Mouse (Mus musculus) brain, embryonic 18.5 days (tissue): ENCODE measurements around the gene Paqr7.

Source experiments
- DNase-seq: peaks from one replicate; pipeline ENCODE4 v3.0.0-alpha.2; 2012; ENCODE audit warnings: low read depth, low spot score

The Paqr7 gene

DNA sequence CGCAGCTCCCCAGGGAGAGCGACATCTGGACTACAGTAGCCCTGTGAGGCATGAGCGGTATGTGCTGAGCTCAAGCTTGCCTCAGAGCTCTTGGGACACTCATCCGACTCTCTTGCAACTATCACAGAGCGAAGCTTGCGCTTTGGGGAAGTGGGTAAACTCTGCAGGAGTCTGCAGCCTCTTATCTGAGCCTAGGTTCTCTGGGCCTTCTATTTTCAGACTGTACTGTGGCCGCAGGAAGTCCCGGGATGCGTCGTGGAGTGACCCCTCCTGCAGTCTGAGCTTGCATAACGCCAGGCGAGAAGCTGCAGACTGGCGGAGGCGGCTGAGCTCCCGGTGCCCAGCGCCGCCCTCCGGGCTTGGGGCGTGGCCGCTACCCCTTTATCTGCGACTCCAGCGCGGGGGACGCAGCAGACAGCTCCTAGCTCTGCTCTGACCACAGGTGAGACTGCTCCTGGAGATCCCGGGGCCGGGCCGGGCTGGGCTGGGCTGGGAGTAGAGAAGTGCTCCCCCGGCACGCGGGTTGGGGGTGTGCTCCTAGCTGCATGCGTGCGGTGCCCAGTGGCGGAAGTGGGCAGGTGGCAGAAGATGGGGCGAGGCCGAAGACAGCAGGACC is at the start of gene Paqr7:
TSS of gene Paqr7 (plus strand) at position 103 of the 616 bp plus-strand sequence.
- no peak for DNase-seq

DNA sequence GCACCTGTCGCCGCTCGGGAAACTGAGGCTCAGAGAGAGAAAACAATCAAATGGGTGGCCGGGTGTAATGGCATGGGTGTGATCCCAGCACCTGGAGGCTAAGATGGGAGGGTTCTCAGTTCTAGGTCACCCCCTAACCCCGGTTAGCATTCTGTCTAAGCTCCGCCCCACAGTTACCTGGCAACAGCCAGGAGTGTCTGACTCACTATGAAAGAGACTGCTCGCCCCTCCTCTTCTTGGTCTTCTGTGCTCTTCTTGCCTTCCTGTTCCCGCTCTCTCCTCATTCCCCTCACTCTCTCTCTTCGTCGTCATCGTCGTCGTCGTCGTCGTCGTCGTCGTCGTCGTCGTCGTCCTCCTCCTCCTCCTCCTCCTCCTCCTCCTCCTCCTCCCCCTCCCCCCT is 48.5 kb upstream of the Paqr7 start:
- DNase-seq = no peak

DNA sequence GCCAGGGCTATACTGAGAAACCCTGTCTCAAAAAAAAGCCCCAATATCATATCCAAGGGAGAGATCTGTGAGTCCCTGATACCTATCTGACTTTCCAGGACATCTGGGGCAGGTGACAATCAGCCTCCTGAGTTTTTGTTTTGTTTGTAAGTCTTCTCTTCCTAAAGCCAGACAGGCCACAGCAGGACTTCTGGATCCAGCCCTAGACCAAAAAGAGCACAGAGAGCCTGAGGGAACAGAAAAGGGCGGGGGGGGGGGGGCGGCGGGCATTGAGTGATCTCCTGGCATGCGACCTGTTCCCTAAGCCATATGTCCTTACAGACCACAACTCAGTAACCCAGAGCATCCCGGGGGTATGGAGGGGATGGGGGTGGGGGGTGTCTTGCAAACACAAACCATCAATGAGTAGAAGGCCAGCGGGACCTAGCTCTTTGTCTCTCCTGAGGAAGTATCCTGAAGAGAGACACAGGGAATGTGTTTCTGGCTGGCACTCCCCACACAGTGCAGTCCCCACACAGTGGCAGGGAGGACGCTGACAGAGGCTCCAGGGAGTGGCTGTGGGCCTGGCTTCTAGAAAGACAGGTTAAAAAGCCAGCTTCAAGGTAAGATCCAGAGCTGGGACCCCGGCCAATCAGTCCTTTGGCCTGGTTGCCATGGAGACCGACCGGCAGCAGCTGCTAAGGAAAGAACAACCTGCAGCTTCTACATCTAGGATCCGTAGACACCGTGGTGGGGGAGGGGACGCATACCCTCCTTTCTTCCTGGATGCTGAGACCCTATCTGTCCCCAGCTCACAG is 46.7 kb upstream of the Paqr7 start:
- DNase-seq = no peak

DNA sequence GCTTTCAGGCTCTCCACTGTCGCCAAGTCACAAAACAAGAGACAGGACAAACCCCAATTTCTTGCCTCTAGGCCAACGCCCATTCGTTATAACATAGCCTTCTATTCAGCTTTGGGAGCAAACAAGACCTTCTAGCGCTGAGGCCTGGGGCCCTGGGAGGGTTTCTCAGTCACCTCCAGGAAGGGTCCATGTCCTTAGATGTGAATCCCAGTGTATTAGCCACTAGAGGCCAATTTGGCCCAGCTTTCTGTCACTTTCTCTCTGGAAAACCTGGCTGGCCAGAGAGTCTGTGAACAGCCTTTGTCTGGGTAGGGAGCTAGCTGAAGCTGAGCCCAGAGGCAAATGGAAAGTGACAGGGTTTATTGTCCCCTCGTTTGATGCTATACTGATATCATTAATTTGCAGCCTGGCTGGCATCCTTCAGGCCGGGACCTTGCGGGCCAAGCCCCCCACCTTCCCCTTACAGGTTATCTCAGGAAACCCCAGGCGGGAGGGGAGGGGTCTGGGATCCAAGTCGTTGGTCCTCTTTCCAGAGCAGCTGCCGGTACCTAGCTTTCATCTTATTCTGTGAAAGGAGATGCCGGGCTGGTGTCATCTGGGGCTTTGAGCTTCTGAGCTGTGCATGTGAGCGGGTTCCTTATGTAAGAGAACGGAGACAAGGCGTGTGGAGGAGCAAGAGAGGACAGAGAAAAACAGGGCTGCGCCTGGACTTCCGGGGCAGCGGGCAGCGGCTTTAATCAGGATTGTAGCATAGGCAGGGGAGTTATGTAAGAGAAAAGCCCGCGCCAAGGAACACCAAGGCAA is 45.9 kb upstream of the Paqr7 start:
- no peak for DNase-seq

DNA sequence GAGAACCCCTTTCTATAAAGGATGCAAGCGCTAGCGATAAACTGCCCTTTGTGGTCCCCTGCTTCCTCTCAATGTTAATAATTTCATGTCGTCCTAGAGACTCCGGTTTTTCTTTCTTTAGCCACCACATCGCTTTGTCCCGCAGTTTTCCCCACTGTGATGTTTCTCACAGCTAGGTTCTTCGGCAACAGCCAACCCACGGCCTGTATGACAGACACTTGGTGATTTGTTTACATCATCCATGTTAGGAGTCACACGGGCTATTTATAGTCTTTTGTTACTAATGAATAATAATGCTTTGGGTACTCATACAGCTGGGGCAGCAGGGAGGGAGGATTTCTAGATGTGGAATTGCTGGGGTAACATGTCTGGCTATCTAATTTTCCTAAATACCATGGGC is 45.0 kb upstream of the Paqr7 start:
- no peak for DNase-seq

DNA sequence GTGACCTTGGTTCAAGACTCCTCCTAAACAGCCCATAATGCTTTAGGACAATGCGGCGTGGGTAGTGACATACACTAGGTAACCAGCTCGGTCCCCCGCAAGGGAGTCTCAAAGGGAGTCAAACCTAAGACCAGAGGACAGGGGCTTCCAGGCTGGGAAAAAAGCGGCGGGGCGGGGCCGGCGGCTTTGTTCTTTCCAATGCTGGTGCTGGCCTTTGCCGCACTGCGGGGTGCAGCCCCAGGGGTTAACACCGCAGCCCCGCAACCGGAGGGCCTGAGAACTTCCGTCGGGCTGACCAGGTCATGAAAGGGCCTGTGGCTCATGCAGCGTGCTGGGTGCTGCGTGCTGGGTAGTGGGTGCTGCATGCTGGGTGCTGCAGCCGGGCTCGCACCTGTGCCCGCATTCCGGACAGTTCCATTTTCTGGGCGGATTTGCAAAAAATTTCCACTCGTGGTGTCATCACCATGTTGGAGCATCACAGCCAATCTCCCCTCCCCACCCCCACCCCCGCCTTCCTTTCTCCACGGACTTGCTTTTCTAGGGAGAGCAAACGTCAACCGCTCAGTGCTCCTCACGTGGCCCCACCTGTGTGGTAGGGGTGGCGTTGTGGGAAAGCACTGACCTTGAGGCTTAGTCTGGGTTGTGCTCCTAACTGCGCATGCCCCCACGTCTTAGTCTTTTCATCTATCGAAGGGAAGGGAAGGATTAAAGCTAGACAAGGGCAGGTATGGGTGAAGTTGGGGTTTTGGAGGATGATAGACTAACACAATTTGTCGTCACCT is 42.7 kb upstream of the Paqr7 start:
- no peak for DNase-seq

DNA sequence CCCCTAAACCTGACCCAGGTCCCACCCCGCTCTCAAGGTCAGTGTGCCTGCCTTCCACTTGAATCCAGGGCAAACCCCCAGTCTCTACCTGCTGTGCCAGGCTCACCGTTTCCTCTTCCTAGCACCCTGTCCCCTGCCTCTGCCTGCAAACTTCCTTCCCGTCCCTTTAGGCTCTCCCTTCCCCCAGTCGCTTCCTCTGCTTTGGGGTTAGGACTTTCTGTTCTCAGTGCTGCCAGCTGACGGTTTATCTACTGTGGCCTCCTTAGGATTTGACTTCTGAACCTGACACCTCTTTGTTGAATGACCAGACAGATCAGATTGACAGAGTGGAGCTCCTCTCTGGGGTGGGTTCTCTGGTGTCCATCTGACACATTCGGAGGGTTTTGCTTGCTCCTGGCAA is 41.2 kb upstream of the Paqr7 start:
- DNase-seq = no peak

DNA sequence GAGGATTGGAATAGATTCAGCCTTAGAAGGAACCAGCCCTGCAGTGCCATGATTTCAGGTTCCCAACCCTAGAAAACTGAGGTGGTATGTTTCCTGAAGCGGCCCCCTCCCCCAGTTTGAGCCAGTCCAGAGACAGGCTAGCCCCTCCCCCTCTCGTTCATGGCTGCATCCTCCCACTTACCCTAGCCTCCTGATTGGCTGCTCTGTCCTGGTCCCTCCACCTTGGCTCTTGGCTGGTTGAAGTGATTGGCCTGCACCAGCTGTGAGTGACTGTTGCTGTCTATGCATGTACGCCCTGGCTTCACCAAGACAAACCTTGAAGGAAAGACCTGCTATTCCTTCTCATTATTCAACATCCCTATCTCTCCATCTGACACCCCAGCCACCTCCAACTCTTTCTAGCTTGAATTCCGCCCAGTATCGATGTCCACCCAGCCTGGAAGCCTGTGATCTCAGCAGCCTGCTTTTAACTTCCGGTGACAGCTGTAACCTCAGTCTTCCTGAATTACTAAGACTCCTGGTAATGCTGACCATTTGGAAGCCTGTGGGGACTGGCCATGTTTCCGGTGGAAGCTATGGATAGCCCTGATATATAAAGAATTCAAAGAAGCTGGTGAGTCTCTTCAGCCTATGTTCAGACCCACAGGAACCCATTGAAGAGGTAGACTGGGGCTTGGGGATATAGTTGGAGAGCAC is 39.2 kb upstream of the Paqr7 start:
- DNase-seq = no peak

DNA sequence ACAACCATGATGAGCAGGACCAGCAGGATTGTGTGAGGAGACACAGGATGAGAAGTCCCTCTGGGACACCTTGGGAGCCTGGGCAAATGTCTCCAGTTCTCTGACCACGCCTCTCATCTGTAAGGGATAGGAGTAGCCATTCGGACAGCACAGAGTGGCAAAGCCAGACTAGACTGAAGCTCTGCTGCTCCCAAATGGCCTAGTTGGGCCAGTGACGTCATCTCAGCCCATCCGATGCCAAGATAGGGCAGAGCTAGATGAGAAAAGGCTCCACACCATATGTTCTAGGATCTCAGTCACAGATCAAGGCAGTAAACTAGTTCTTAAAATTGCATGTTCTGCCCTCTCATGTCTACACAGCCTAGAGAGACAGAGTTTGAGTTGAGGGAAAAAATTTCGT is 37.6 kb upstream of the Paqr7 start:
- no peak for DNase-seq

DNA sequence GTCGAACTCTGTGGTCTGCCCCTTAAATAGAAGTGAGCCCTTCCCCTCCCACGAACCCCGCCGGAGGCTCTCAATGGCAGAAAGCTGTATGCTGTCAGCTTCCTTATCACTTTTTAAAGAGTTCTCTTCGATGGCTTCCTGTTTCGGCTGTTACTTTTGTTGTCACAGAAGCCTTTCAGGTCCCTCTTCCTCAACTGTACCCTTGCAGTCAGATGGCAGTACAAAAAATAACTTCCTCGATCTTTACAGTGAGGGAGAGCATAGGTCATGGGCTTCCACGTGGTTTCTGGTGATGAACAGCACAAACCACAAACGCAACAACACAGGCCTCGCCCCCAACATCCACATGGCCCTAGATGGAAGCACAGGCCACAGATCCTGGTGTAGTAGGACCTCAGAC is 36.2 kb upstream of the Paqr7 start:
- no peak for DNase-seq

DNA sequence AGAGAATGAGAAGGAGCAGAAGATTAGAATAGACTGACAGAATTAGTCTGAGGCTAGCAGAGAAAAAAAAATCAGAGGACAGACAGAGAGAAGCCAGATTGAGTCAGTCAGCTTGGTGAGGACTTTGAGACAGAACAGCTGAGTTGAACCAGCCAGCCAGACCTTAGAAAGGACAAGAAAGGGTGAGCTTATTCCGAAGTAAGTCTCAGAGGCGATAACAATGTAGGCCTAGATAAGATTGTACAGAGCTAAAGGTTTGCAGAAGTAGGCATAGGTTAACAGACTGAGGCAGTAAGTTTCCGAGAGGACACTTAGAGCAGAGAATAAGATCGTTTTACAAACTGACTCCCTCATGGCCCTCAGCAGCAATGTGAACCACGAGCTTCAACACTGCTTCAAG is 35.2 kb upstream of the Paqr7 start:
- DNase-seq = no peak

DNA sequence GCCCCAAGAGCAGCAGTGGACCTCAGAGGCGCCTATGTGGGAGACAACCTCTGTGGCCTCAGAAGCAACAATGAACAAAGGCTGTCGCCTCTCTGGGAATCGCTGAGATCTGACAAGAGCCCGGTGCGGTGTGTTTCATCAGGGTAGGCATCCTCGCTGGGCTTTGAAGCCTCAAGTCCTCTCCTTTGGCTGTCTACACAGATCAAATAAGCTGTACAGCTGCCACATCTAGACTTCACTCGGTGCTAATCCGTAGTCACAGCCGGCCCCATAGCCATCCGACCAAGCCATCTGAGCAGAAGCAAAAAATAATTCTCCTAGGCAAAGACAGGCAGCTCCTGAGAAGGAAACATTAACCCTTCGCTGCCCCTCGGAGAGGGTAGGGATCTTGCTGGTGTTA is 30.7 kb upstream of the Paqr7 start:
- no peak for DNase-seq

DNA sequence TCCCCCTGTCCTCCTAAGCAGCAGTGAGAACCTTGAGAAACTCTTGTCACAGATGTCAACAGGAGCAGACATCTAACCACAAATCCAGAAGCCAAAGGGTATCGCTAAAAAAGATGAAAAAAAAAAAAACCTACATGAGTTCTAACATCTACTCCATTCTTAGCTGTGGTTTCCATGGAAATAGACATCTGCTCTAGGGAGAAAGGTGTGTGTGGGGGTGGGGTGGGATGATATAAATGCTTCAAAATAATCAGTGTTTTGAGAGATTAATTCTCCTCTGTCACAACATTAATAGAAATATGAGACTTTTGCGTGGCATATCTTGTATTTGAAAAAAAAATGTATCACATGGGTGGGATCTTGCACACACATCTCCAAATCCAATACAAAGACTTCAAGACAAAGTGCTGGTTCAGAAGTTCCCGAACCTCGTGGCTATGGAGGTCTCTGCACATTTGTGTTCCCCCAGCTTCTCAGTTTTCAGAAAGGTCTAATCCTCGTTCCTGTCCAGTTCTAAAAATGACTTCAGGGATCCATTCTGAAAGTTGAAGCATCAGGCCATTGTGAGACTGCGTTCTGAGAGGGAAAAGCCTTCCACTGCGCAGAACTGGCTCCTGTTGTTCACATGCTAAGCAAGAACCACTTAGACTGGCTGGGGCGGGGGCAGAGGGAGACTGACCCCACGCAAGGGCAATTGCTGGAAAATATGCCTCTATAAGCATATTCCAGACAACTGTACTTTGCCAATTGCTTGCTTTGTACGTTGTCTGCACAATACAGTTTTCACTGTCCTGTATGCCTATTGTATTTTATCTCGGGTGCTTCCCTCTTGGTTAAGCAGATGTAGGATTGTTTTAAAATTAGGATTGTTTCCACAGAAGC is 29.9 kb upstream of the Paqr7 start:
- DNase-seq = no peak

DNA sequence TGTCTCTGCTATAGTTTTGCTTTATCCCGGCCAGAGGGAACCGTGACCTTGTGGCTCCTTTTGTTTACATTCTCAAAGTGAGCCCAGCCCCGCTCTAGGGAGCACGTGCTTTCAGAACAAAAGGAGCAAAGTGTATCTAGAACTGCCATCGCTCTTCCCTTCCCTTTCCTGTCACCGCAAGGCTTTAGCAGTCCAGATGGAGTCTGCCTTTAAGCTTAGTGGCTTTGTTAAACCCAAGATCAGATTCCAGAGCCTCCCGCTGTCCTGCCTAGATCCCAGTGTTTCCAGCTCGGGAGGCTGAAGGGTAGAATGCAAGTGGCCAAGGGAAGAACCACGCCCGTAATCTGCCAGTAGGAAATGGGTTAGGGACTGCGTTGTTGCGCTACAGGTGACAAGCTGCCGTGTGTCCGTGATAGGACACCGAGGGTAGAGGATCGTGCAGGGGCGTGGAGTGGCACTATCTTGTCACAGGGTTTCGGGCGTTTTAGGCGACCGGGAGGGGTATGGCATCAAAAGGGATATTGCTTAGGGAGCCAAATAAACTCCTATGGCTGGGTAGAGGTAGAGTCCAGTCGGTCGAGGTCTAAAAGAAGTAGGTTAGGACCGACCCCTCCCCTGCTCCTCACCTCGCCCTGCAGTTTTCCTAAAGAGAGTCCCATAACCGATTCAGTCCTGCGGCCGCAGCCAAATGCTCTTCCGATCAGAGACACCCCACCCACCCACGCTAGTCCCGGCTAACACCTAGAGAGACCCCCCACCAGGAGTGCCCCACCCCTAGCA is 28.9 kb upstream of the Paqr7 start:
- DNase-seq = no peak

DNA sequence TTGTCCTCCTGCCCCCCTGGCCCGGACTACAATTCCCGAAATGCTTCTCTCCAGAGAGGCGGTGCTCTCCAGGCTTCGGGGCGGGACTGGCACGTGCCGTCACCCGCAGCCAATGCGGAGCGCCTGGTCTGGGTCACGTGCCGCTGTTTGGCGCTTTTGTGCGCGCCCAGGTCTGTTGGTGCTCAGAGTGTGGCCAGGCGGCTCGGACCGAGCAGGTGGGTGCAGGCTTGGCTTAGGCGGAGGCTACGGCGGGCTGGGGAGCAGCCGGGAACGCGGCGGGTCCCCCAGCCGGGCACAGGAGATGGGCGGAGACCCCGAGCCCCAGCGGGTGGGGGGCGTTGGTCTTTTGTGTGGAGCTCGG is 28.3 kb upstream of the Paqr7 start, which contains the start of gene Stmn1:
TSS of gene Stmn1 (plus strand) at position 106 of the 361 bp plus-strand sequence.
- peak; percentile 96 for DNase-seq

DNA sequence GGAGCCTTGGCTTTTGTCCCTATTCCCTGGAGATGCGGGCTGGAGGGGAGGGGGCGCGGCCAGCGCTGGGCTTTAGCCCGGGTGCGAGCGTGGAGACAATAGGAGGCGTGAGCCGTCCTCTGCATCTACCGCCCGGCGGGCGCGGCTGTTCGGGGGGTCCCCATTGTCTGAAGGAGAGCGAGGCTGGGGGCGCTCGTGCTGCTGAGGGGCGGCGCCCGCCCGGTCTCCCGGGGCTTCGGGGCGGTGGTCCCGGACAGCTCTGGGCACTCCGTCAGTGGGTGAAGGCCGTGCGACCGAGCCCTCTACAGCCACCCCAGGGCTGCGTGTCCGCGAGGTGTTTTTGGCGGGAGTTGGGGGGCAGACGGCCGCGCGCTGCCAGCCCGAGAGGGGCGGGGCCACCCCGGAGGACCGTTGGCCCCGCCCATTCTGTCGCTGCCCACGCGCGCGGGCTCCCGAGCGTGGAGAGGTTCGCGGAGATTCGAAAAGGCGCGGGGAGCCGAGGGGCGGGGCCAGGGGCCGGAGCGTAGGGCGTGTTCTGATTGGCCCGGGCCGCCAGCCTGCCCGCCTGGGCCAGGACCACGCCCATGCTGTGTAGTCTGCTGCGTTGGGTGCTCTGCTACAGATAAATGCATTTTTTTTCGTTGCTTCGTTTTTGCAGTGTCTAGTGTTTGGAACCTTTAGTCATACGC is 27.8 kb upstream of the Paqr7 start:
- DNase-seq = peak; percentile 85

DNA sequence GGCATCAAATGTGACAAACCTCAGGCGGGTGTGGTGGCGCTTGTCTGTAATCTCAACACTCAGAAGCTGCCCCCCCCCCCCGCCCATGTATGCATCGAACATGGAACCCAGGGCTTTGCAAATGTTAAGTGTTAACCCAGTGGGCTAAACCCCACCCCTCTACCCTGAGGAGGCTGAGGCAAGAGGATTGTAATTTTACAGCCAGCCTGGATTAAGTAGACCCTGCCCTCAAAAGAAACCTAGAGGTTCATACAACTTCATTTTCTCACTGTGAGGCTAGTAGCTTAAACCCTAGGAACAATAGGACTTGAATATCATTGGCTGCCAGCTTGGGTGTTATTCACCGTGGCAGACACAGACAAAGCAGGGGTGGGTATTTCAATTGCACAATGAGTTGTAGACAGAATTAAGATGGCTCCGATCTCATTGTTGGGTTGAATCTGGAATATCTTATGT is 27.1 kb upstream of the Paqr7 start:
- no peak for DNase-seq

DNA sequence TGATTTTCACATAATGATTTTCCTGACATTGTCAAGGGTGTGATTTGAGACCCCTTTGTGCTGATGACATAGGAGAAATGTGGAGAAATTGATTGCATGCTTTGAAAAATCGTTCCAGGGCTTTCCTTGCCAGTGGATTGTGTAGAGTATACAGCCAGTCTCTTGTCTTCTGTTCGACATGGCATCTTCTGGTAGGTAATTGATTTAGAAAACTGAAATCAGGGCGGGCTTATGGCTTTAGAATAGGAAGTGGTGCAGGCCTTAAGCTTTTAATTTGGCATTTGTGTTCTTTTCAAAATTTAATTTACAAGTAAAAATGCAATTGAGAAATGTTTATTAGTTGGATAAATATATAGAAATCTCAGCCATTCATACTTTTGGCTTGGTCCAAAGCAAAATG is 26.5 kb upstream of the Paqr7 start:
- DNase-seq = no peak

DNA sequence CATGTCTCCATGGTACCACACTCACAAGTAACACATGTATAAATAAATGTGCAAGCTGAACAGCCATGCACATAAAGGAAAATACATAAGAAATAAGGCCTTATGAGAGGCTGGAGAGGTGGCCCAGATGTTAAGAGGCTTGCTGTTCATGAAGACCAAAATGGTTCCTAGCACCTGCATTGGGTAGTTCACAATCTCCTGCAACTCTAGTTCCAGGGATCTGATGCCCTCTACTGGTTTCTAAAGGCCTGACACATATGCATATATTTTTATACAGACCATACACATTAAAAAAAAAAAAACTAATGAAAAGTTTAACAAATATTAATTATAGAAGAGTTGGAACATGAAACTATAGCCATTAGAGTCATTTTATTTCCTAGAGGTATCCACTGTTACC is 25.0 kb upstream of the Paqr7 start:
- no peak for DNase-seq
